ENCODE assay signal across 8 mouse cellular contexts in the genomic region with DNA sequence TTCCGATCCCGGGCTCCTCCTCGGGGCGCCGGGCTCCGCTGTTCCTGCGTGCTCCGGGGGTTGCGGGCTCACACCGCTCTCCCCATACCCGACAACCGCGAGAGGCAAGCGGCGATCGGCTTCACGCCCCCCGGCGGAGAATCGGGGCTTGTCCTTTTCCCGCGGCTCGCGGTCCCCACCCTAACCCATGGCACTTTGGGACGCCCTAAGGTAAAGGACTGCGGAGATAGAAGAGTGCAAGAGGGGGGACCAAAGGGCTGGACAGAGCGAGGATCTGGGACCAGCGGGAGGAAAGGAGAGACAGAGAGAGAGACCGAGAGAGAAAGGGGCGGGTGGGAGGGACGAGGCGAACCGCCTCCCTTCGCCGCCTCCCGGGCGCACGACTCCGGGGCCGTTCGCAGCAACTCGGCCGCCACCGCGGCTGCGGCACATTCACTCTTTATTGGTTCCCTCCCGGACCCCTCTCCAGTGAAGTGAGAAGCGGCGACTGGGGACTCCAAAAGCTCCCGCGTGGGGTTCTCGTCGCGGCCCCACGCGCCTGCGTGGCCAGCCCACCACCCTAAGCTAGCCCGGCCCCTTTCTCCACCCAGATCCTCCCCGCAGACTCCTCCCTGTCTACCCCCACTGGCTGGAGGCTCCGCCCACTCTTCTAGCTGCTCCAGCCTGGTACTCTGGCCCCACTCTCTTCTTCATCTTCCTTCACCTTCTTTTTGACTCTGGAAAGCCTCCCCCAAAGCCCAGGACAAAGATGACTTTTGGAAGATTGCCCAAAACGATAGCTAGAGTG. TPM values are rescaled to one million over a fixed set of nuclear protein-coding genes. Genes with fewer than 3 reads are reported as not detected.
DNase-seq lines count a peak whose midpoint lies in the region; ATAC-seq and TF ChIP-seq lines count a peak whose summit lies in the region.

A gene (minus strand): TSS at position 544 of the 787 bp plus-strand sequence.

- peak; percentile 77 to 85 for DNase-seq in adrenal gland, adult 18-20 months (ENCODE audit: low spot score in 2 of 2)
- peak; percentile 78 for DNase-seq in gastrocnemius, postnatal 10 days
- peak; percentile 78 for DNase-seq in induced T-regulatory cell, adult 2 months (ENCODE audit: low read depth)
- DNase-seq in left cerebral cortex, adult 9 months (ENCODE audit: low spot score in 2 of 2), result peak; percentile 71 to 86
- DNase-seq in right cerebral cortex, postnatal 10 days (ENCODE audit: low spot score in 2 of 2), result peak; percentile 93 to 94
- peak; percentile 57 for DNase-seq in urinary bladder, postnatal 10 days (ENCODE audit: low spot score)

- peak; percentile 66; the same call in 1 of the 2 replicates for TF ChIP-seq POLR2A in cortical plate, adult 2 months (IDR thresholded peaks at IDR 0.05; ENCODE audit: extremely low read depth, insufficient read depth, low read length)

- no peaks in the 10 kb centered on the region; the same call in 1 of the 2 replicates for H3K4me1 ChIP-seq in cortical plate, adult 2 months (ENCODE audit: control insufficient read depth, insufficient read depth, low read length)

- TF ChIP-seq CTCF in cortical plate, adult 2 months (IDR thresholded peaks at IDR 0.05; ENCODE audit: extremely low read depth, insufficient read depth, low read length), result no peak

- H3K27ac ChIP-seq in cortical plate, adult 2 months (ENCODE audit: insufficient read depth, low read length), result peak within 1 kb of the TSS; percentile 51; the same call in 1 of the 2 replicates

- peak within 1 kb of the TSS; percentile 66 for H3K4me3 ChIP-seq in cortical plate, adult 2 months (ENCODE audit: insufficient read depth, low read length)

- ATAC-seq in megakaryocyte, adult 5-6 weeks (ENCODE audit: poor library complexity, severe bottlenecking), result peak; percentile 65

RNA-seq across cellular contexts. Expression of the gene that starts here (rescaled TPM):
- total RNA-seq in adrenal gland, adult 18-20 months (2021), result 1 to 10 TPM; 3.0 to 5.2 TPM
- 5.1 and 5.2 TPM in 2 replicates for polyA plus RNA-seq in cortical plate, adult 2 months (2012; rRNA removed)
- total RNA-seq in gastrocnemius, postnatal 10 days (2021), result 1 to 10 TPM; 4.6 to 8.7 TPM
- total RNA-seq in megakaryocyte, adult 5-6 weeks (2015), result 0.18 TPM in 1 of 2 replicates, not detected in the other
- 0.07 and 0.20 TPM in 2 replicates for total RNA-seq in megakaryocyte, adult 5-6 weeks (2017)

Comparison
In these comparisons a context has a peak if more than half of its experiments do, and no peak if none do; other contexts are left out.
1. Peak in every context shown above with its lines: DNase-seq, ATAC-seq, H3K4me3 ChIP-seq and H3K27ac ChIP-seq.
2. Peak in ATAC-seq in megakaryocyte, adult 5-6 weeks; RNA of the gene not detected or under 1 TPM.